Mouse (Mus musculus) G1E (cell line): ENCODE results near the gene Hsd11b1. TPM values are rescaled to one million over a fixed set of nuclear protein-coding genes. Genes with fewer than 3 reads are reported as not detected.
"Not testable (repeated sequence)": the region's sequence is repeated elsewhere in the genome, so short reads cannot be mapped to it uniquely, and the experiment has no call there.

ENCODE experiments used
- ATAC-seq: 2 replicates; pipeline ENCODE4 v1.8.0; 2016; ENCODE audit warnings: mild to moderate bottlenecking; ENCODE audit not compliant: insufficient number of reproducible peaks, poor library complexity, low FRiP score, severe bottlenecking; ENCODE audit errors: extremely low read depth
- DNase-seq: peaks from one replicate; pipeline ENCODE4 v3.0.0; 2012; ENCODE audit warnings: low spot score
- H3K27me3 ChIP-seq: 2 replicates; pipeline ENCODE4 v1.6.1; 2012; ENCODE audit warnings: mild to moderate bottlenecking, low read length, inconsistent platforms; ENCODE audit not compliant: insufficient read depth
- H3K36me3 ChIP-seq: replicated peaks from 2 replicates; pipeline ENCODE3; 2012; ENCODE audit warnings: mild to moderate bottlenecking, inconsistent platforms
- H3K4me1 ChIP-seq: 2 replicates; pipeline ENCODE4 v1.6.1; 2012; ENCODE audit warnings: low read depth, low read length, inconsistent platforms, mixed read lengths; ENCODE audit not compliant: insufficient read depth
- H3K4me3 ChIP-seq: 2 replicates; pipeline ENCODE4 v1.5.1; 2012; ENCODE audit warnings: low read depth, mild to moderate bottlenecking, inconsistent platforms, low read length, moderate library complexity, mixed read lengths
- H3K9me3 ChIP-seq: replicated peaks from 2 replicates; pipeline ENCODE4 v1.6.1; 2012; ENCODE audit warnings: inconsistent platforms
- CTCF ChIP-seq: IDR thresholded peaks from 2 replicates; pipeline ENCODE4 v1.5.1; 2012; ENCODE audit warnings: low read depth, low read length, inconsistent platforms, mixed read lengths
- GATA1 ChIP-seq: IDR thresholded peaks from 2 replicates; pipeline ENCODE4 v1.6.1; 2012; ENCODE audit warnings: borderline replicate concordance, low read length, inconsistent platforms, mixed read lengths
- GATA2 ChIP-seq: IDR thresholded peaks from 2 replicates; pipeline ENCODE4 v1.6.1; 2012; ENCODE audit warnings: low read depth, low read length, inconsistent platforms, borderline replicate concordance
- POLR2AphosphoS5 ChIP-seq: IDR thresholded peaks from 2 replicates; pipeline ENCODE4 v1.6.1; 2012; ENCODE audit warnings: low read depth, low read length, inconsistent platforms; ENCODE audit not compliant: insufficient replicate concordance
- TAL1 ChIP-seq: conservative IDR thresholded peaks from 2 replicates; pipeline ENCODE4 v1.6.1; 2012; ENCODE audit warnings: low read depth, low read length, inconsistent platforms, mixed read lengths
- polyA plus RNA-seq: library from polyadenylated mRNA; stranded (reverse); fragments of >175 nt; gene quantifications from 2 replicates; pipeline ENCODE4 v1.2.3, GENCODE M21; 2012
- total RNA-seq, 2 experiments: library from RNA; stranded (forward) in 1 of 2; stranded (reverse) in 1 of 2; fragments of 200-1000 nt in 1 of 2; fragments of >200 nt in 1 of 2; fragmentation: Nextera tagmentation in 1 of 2; gene quantifications; 2 replicates each; pipeline ENCODE4 v1.2.3; 2014 to 2017

The Hsd11b1 gene
- total and polyA plus RNA-seq, 3 experiments: 0.27 TPM; not detected in 2

DNA sequence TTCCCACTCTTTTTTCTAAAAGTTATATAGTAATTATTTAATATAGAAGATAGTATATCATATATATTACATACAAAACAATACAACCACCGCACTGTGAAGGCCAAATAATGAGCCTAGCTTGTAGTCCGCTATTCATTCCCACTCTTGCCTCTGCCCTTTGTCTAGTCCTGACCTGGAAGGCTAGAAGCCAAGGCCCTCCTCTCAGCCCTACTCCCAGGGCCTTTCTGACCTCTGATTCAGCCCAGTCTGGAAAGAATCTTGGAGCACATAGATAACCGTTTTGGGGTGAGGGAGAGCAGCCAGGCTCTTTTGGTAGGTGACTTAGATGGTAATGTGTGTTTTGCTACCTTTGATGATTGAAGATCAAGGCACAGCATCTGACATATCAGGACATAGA is 30.1 kb upstream of the Hsd11b1 start:
- no peak for ATAC-seq
- DNase-seq: no peak
- Histone ChIP-seq H3K4me3 (no peak overlapping the region), H3K4me1 (no peaks in the 10 kb centered on the region), H3K27me3 (no peaks in the 10 kb centered on the region), H3K36me3 (no peaks in the 10 kb centered on the region), H3K9me3 (no peaks in the 10 kb centered on the region)
- no peak for TF ChIP-seq CTCF
- TF ChIP-seq TAL1: no peak
- no peak for TF ChIP-seq GATA2
- TF ChIP-seq POLR2AphosphoS5: no peak
- TF ChIP-seq GATA1: no peak

DNA sequence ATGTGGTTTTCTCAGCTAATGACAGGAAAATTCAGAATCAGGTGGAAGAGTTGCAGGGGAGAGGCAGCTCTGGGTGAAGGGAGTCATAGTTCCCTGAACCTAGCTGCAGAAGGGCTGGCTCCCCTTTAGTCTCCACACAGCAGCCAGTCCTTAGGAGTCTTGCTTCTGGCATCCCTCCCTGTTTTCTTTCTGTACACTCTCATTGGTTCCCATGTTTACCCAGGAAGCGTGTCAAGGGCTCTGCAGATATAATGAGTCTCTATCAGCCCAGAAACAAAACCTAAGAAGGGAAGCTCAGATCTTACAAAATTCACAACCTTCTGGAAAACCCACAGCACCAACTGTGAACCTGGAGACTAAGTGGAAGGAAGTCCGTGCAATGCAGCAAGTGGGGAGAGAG is 29.2 kb upstream of the Hsd11b1 start:
- H3K9me3 ChIP-seq: no peaks in the 10 kb centered on the region
- no peaks in the 10 kb centered on the region for H3K36me3 ChIP-seq
- no peak for DNase-seq
- ATAC-seq: no peak
- no peaks in the 10 kb centered on the region for H3K4me1 ChIP-seq
- H3K4me3 ChIP-seq: no peak overlapping the region
- TF ChIP-seq CTCF (no peak), GATA2 (no peak), GATA1 (no peak), TAL1 (no peak), POLR2AphosphoS5 (no peak)
- no peaks in the 10 kb centered on the region for H3K27me3 ChIP-seq

GRCm38 (mm10) chr1:193290686-193291085 is 26.8 kb upstream of the Hsd11b1 start:
- ATAC-seq: no peak

GRCm38 (mm10) chr1:193289914-193290313 is 26.0 kb upstream of the Hsd11b1 start:
- no peaks in the 10 kb centered on the region for H3K4me1 ChIP-seq
- no peaks in the 10 kb centered on the region for H3K9me3 ChIP-seq
- no peak overlapping the region for H3K4me3 ChIP-seq
- DNase-seq: no peak
- H3K36me3 ChIP-seq: no peaks in the 10 kb centered on the region
- no peak for ATAC-seq
- H3K27me3 ChIP-seq: no peaks in the 10 kb centered on the region
- TF ChIP-seq POLR2AphosphoS5 (no peak), GATA2 (no peak), GATA1 (no peak)

More at GRCm38 (mm10) chr1:193290686-193291085, 26.8 kb upstream of the Hsd11b1 start:
- no peak for TF ChIP-seq POLR2AphosphoS5
- no peak for TF ChIP-seq GATA2
- TF ChIP-seq TAL1: no peak
- TF ChIP-seq GATA1: no peak
- TF ChIP-seq CTCF: no peak
- no peaks in the 10 kb centered on the region for H3K9me3 ChIP-seq
- DNase-seq: no peak
- H3K27me3 ChIP-seq: no peaks in the 10 kb centered on the region
- no peaks in the 10 kb centered on the region for H3K36me3 ChIP-seq
- no peak overlapping the region for H3K4me3 ChIP-seq
- no peaks in the 10 kb centered on the region for H3K4me1 ChIP-seq

DNA sequence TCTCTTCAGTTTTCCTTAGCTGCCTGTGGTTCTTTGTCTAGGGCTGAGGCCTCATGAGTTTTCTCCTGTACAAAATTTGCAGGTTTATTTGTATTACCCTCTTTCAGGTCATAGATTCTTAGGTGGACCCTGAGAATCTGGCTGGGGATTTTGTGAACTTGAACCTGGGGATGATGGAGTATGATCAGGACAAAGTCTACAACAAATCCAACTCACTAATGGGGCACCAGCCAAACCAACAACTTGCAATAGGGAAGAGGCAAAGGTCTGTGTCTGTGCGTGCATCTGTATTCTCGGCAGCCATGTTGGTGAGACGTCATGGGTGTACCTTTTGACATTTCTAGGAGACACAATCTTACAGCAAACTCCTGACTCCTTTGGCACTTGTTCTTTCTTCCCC is 25.2 kb upstream of the Hsd11b1 start:
- ATAC-seq (no peak), DNase-seq (no peak)
- TF ChIP-seq POLR2AphosphoS5 (no peak), GATA1 (no peak), GATA2 (no peak), TAL1 (no peak), CTCF (no peak)

GRCm38 (mm10) chr1:193287578-193287977 is 23.7 kb upstream of the Hsd11b1 start:
- Histone ChIP-seq H3K36me3 (no peaks in the 10 kb centered on the region), H3K9me3 (no peaks in the 10 kb centered on the region), H3K27me3 (no peaks in the 10 kb centered on the region), H3K4me1 (no peaks in the 10 kb centered on the region), H3K4me3 (no peak overlapping the region)
- TF ChIP-seq CTCF (no peak), GATA1 (no peak), TAL1 (no peak), GATA2 (no peak), POLR2AphosphoS5 (no peak)
- no peak for ATAC-seq
- DNase-seq: no peak

More for the DNA sequence above, 25.2 kb upstream of the Hsd11b1 start:
- H3K36me3 ChIP-seq: no peaks in the 10 kb centered on the region
- no peaks in the 10 kb centered on the region for H3K4me1 ChIP-seq
- H3K27me3 ChIP-seq: no peaks in the 10 kb centered on the region
- no peak overlapping the region for H3K4me3 ChIP-seq
- no peaks in the 10 kb centered on the region for H3K9me3 ChIP-seq

- ATAC-seq, H3K4me1 ChIP-seq, H3K36me3 ChIP-seq: not testable (repeated sequence)
Observed at GRCm38 (mm10) chr1:193285766-193286325, 22.0 kb upstream of the Hsd11b1 start.

GRCm38 (mm10) chr1:193284228-193284779 is 20.4 kb upstream of the Hsd11b1 start:
- TF ChIP-seq POLR2AphosphoS5 (no peak), GATA1 (no peak), TAL1 (no peak), GATA2 (no peak), CTCF (no peak)
- Histone ChIP-seq H3K36me3 (no peaks in the 10 kb centered on the region), H3K4me3 (no peak overlapping the region), H3K9me3 (no peaks in the 10 kb centered on the region), H3K27me3 (no peaks in the 10 kb centered on the region), H3K4me1 (no peaks in the 10 kb centered on the region)
- no peak for DNase-seq
- ATAC-seq: no peak

More at GRCm38 (mm10) chr1:193285766-193286325, 22.0 kb upstream of the Hsd11b1 start:
- H3K9me3 ChIP-seq, H3K27me3 ChIP-seq, DNase-seq, H3K4me3 ChIP-seq: not testable (repeated sequence)
